Mouse (Mus musculus) heart, postnatal 0 days (tissue): ENCODE data around the gene Ndufs4. TPM values are rescaled to one million over a fixed set of nuclear protein-coding genes. Genes with fewer than 3 reads are reported as not detected.

ENCODE experiments used
- ATAC-seq: fragments of 200-750 bp; cut with Nextera tagmentation; 2 replicates; pipeline ENCODE4 v1.8.0; 2017; ENCODE audit warnings: low read depth, moderate number of reproducible peaks, moderate library complexity; ENCODE audit not compliant: insufficient read depth
- DNase-seq: peaks from one replicate; pipeline ENCODE4 v3.0.0-alpha.2; 2016; ENCODE audit warnings: low spot score
- H3K27ac ChIP-seq: fragments of 300-500 bp; sonication (generic); 2 replicates; pipeline ENCODE4 v1.5.1; 2014; ENCODE audit warnings: low read depth, mild to moderate bottlenecking
- H3K27me3 ChIP-seq: fragments of 300-500 bp; sonication (generic); 2 replicates; pipeline ENCODE4 v1.6.1; 2014; ENCODE audit warnings: low read length, mixed read lengths; ENCODE audit not compliant: control insufficient read depth, insufficient read depth
- H3K36me3 ChIP-seq: fragments of 300-500 bp; sonication (generic); replicated peaks from 2 replicates; pipeline ENCODE4 v1.6.1; 2014; ENCODE audit warnings: low read length, mixed read lengths; ENCODE audit not compliant: control insufficient read depth, insufficient read depth
- H3K4me1 ChIP-seq: fragments of 300-500 bp; sonication (generic); 2 replicates; pipeline ENCODE4 v1.6.1; 2014; ENCODE audit warnings: antibody characterized with exemption; ENCODE audit not compliant: control insufficient read depth, insufficient read depth
- H3K4me2 ChIP-seq: fragments of 300-500 bp; sonication (generic); 2 replicates; pipeline ENCODE4 v1.6.1; 2014; ENCODE audit warnings: low read depth, mild to moderate bottlenecking, low read length, moderate library complexity
- H3K4me3 ChIP-seq: fragments of 300-500 bp; sonication (generic); 2 replicates; pipeline ENCODE4 v1.5.1; 2014; ENCODE audit warnings: low read depth, low read length
- H3K9ac ChIP-seq: fragments of 300-500 bp; sonication (generic); replicated peaks from 2 replicates; pipeline ENCODE4 v1.6.1; 2014; ENCODE audit warnings: low read depth, low read length, mixed read lengths
- H3K9me3 ChIP-seq: fragments of 300-500 bp; sonication (generic); replicated peaks from 2 replicates; pipeline ENCODE4 v1.6.1; 2016; ENCODE audit warnings: low read length; ENCODE audit not compliant: control insufficient read depth
- CTCF ChIP-seq: IDR thresholded peaks from 2 replicates; pipeline ENCODE4 v1.5.1; 2016; ENCODE audit warnings: antibody characterized with exemption, control low read depth, low read depth
- EP300 ChIP-seq: IDR thresholded peaks from 2 replicates; pipeline ENCODE4 v1.6.1; 2016; ENCODE audit warnings: antibody characterized with exemption, low read depth
- WGBS: fragments of 180-500 bp; shearing (Covaris S2); extraction: QIAGEN DNeasy Blood & Tissue Kit; methylation state at CpG from one replicate; pipeline ENCODE4 v1.1.7; 2014; 5-methylcytosine and 5-hydroxymethylcytosine counted together
- polyA plus RNA-seq: library from polyadenylated mRNA; unstranded; fragments of >200 nt; fragmentation: Nextera tagmentation; extraction: Ambion mirVana; gene quantifications from 2 replicates; pipeline ENCODE4 v1.2.1, GENCODE M21; 2015
- total RNA-seq: library from RNA; depleted of rRNA; stranded (reverse); fragments of >200 nt; gene quantifications from 2 replicates; pipeline ENCODE4 v1.2.3, GENCODE M21; 2014; ENCODE audit warnings: low replicate concordance

The Ndufs4 gene
- total and polyA plus RNA-seq, 2 experiments from 2014 or later: 144 to 717 TPM

DNA sequence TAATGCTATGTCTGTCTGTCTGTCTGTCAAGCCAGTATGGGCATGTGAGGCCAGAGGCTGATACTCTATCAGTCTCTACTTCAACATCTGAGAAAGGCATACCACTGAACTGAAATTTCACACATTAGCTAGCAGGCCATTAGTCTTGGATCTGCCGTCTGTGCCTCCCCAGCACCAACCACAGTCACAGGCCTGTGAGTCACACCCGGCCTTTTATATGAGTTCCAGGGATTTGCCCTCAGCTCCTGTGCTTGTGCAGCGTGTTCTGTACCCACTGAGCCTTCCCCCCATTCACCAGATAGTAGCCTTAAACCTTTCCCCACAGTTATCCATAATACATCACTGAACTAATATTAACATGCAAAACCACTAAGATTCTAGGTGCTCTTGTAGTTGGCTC is 26.0 kb downstream of the Ndufs4 start:
- ATAC-seq (no peak), DNase-seq (no peak)
- Histone ChIP-seq H3K27ac (no peak overlapping the region), H3K27me3 (no peaks in the 10 kb centered on the region), H3K36me3 (no peaks in the 10 kb centered on the region), H3K4me2 (no peak overlapping the region), H3K4me3 (no peak overlapping the region), H3K9ac (no peak overlapping the region), H3K9me3 (no peaks in the 10 kb centered on the region), H3K4me1 (peaks cover 7% of the 10 kb centered on the region; the same call in 1 of the 2 replicates)
- WGBS: 69% methylated on average over 3 of the region's 3 CpGs
- no peak for TF ChIP-seq CTCF
- no peak for TF ChIP-seq EP300

- H3K36me3 ChIP-seq: 0 out of 2 replicates have a peak, but pooled peaks cover 3% of the 10 kb centered on the region
- no peak overlapping the region for H3K9ac ChIP-seq
- no peak for TF ChIP-seq EP300
- TF ChIP-seq CTCF: no peak
- no peaks in the 10 kb centered on the region for H3K4me1 ChIP-seq
- H3K4me2 ChIP-seq: no peak overlapping the region
- no peak overlapping the region for H3K4me3 ChIP-seq
- no peaks in the 10 kb centered on the region for H3K9me3 ChIP-seq
- no peak for ATAC-seq
- DNase-seq: no peak
- H3K27me3 ChIP-seq: no peaks in the 10 kb centered on the region
- H3K27ac ChIP-seq: no peak overlapping the region
- WGBS: 74% methylated on average over 8 of the region's 8 CpGs
These were observed 36.6 kb downstream of the Ndufs4 start for GRCm38 (mm10) chr13:114351321-114351946.

DNA sequence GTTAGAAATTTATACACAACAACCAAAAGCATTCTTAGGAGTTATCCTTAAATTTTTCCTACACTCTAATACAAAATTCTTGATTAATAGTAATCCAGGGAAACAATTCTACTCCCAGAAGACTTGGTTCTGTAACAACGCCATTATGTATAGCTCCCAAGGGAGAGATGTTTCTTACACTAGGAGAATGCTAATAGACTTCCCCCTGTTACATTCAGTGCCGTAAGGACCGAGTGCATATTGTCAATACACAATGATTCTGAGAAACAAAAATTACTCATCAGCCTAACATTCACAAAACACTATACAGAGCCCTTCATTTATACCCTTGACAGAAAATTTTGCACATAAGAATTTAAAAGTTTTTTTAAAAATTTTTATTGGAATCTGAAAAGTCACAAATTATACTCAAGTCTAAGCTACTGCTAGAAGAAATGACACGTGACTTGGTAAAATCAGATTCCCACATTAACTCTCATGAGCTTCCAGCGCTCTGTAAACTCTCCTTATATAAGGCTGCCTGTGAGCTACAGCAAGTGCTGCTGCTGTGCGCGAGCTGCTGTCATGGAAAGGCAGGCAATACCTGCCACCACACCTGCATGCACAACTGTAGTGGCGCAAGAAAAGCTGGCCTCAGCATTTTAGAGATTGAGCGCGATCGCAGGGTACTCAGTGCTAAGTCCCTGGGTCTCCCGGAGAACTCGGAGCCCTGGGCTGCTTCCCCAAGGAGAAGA is 42.9 kb downstream of the Ndufs4 start:
- Histone ChIP-seq H3K9ac (no peak overlapping the region), H3K27me3 (no peaks in the 10 kb centered on the region), H3K4me3 (no peak overlapping the region), H3K4me2 (no peak overlapping the region), H3K27ac (no peak overlapping the region), H3K4me1 (0 out of 2 replicates have a peak, but pooled peaks cover 9% of the 10 kb centered on the region), H3K9me3 (no peaks in the 10 kb centered on the region), H3K36me3 (no peaks in the 10 kb centered on the region)
- no peak for ATAC-seq
- DNase-seq: no peak
- 78% methylated on average over 13 of the region's 13 CpGs for WGBS
- TF ChIP-seq CTCF (no peak), EP300 (no peak)

DNA sequence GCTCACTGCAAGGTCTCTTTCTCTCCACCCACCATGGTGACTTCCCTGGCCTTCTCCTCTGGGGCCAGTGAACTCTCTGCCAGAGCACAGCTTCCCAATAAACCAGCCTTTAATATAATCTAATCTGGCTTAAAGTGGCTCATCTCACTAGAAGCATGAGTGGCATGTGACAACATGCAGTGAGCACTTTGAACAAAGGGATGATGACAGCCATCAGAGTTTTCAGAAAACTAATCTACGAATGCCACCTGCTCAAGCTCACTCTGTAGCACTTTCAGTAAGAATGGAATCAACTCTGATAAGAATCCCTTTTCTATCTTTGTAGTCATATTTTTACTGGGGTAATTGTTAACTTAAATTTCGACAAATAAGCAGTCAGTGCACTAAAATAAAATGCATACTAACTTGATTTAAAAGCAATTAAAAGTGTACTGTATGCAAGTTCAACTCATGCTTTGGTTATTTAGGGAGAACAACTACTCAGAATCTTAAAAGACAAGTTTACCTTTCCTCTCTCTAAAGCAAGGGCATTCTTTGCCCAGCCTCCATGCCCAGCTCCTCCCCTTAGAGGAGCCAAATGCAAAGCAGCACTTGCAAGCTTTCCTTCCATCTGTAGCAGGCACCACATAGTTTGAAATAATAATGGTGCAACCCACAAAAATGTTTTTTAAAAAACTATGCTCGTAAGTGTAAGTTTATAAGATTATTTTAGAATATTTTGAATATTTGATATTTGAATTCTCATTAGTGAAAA is 43.7 kb downstream of the Ndufs4 start:
- WGBS: 41% methylated on average over 3 of the region's 3 CpGs
- Histone ChIP-seq H3K4me2 (no peak overlapping the region), H3K27ac (no peak overlapping the region), H3K36me3 (no peaks in the 10 kb centered on the region), H3K9ac (no peak overlapping the region), H3K4me1 (0 out of 2 replicates have a peak, but pooled peaks cover 9% of the 10 kb centered on the region), H3K9me3 (no peaks in the 10 kb centered on the region), H3K4me3 (no peak overlapping the region), H3K27me3 (no peaks in the 10 kb centered on the region)
- TF ChIP-seq CTCF (no peak), EP300 (0 out of 2 replicates have a peak, but pooled peaks have one; percentile 38)
- ATAC-seq (no peak), DNase-seq (no peak)

DNA sequence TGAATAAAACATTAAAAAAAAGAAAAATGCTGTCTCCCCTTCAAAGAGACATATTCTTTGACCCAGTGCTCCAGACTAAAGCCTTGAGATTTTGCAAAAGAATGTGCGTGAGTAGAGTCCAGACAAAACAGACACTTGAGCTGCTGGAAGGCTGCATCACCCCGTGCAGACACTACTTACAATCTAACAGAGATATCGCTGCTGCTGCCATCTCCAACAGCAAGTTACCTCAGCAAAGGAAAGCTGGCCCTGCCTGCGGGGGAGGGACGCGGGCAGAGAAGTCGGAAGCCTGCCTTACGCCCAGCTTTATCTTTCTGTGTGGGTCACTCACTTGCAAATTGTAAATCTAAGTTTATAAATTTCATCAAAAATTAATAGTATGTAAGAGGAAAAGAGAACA is 45.1 kb downstream of the Ndufs4 start:
- 0 out of 2 replicates have a peak, but pooled peaks cover 9% of the 10 kb centered on the region for H3K4me1 ChIP-seq
- DNase-seq (no peak), ATAC-seq (no peak)
- TF ChIP-seq CTCF: no peak
- no peak for TF ChIP-seq EP300
- H3K27me3 ChIP-seq: no peaks in the 10 kb centered on the region
- no peak overlapping the region for H3K9ac ChIP-seq
- no peaks in the 10 kb centered on the region for H3K9me3 ChIP-seq
- H3K36me3 ChIP-seq: no peaks in the 10 kb centered on the region
- no peak overlapping the region for H3K27ac ChIP-seq
- no peak overlapping the region for H3K4me3 ChIP-seq
- no peak overlapping the region for H3K4me2 ChIP-seq
- 46% methylated on average over 8 of the region's 8 CpGs for WGBS
